Mouse (Mus musculus) heart, postnatal 0 days (tissue): Measurements from ENCODE around the gene Spns1. TPM values are rescaled to one million over a fixed set of nuclear protein-coding genes. Genes with fewer than 3 reads are reported as not detected.

ENCODE experiments used
- ATAC-seq: fragments of 200-750 bp; cut with Nextera tagmentation; 2 replicates; pipeline ENCODE4 v1.8.0; 2017; ENCODE audit warnings: low read depth, moderate number of reproducible peaks, moderate library complexity; ENCODE audit not compliant: insufficient read depth
- DNase-seq: peaks from one replicate; pipeline ENCODE4 v3.0.0-alpha.2; 2016; ENCODE audit warnings: low spot score
- H3K27ac ChIP-seq: fragments of 300-500 bp; sonication (generic); 2 replicates; pipeline ENCODE4 v1.5.1; 2014; ENCODE audit warnings: low read depth, mild to moderate bottlenecking
- H3K27me3 ChIP-seq: fragments of 300-500 bp; sonication (generic); 2 replicates; pipeline ENCODE4 v1.6.1; 2014; ENCODE audit warnings: low read length, mixed read lengths; ENCODE audit not compliant: control insufficient read depth, insufficient read depth
- H3K36me3 ChIP-seq: fragments of 300-500 bp; sonication (generic); replicated peaks from 2 replicates; pipeline ENCODE4 v1.6.1; 2014; ENCODE audit warnings: low read length, mixed read lengths; ENCODE audit not compliant: control insufficient read depth, insufficient read depth
- H3K4me1 ChIP-seq: fragments of 300-500 bp; sonication (generic); 2 replicates; pipeline ENCODE4 v1.6.1; 2014; ENCODE audit warnings: antibody characterized with exemption; ENCODE audit not compliant: control insufficient read depth, insufficient read depth
- H3K4me2 ChIP-seq: fragments of 300-500 bp; sonication (generic); 2 replicates; pipeline ENCODE4 v1.6.1; 2014; ENCODE audit warnings: low read depth, mild to moderate bottlenecking, low read length, moderate library complexity
- H3K4me3 ChIP-seq: fragments of 300-500 bp; sonication (generic); 2 replicates; pipeline ENCODE4 v1.5.1; 2014; ENCODE audit warnings: low read depth, low read length
- H3K9ac ChIP-seq: fragments of 300-500 bp; sonication (generic); replicated peaks from 2 replicates; pipeline ENCODE4 v1.6.1; 2014; ENCODE audit warnings: low read depth, low read length, mixed read lengths
- H3K9me3 ChIP-seq: fragments of 300-500 bp; sonication (generic); replicated peaks from 2 replicates; pipeline ENCODE4 v1.6.1; 2016; ENCODE audit warnings: low read length; ENCODE audit not compliant: control insufficient read depth
- CTCF ChIP-seq: IDR thresholded peaks from 2 replicates; pipeline ENCODE4 v1.5.1; 2016; ENCODE audit warnings: antibody characterized with exemption, control low read depth, low read depth
- EP300 ChIP-seq: IDR thresholded peaks from 2 replicates; pipeline ENCODE4 v1.6.1; 2016; ENCODE audit warnings: antibody characterized with exemption, low read depth
- WGBS: fragments of 180-500 bp; shearing (Covaris S2); extraction: QIAGEN DNeasy Blood & Tissue Kit; methylation state at CpG from one replicate; pipeline ENCODE4 v1.1.7; 2014; 5-methylcytosine and 5-hydroxymethylcytosine counted together
- polyA plus RNA-seq: library from polyadenylated mRNA; unstranded; fragments of >200 nt; fragmentation: Nextera tagmentation; extraction: Ambion mirVana; gene quantifications from 2 replicates; pipeline ENCODE4 v1.2.1, GENCODE M21; 2015
- total RNA-seq: library from RNA; depleted of rRNA; stranded (reverse); fragments of >200 nt; gene quantifications from 2 replicates; pipeline ENCODE4 v1.2.3, GENCODE M21; 2014; ENCODE audit warnings: low replicate concordance

The Spns1 gene
- total and polyA plus RNA-seq, 2 experiments from 2014 or later: 36.0 to 87.1 TPM

- H3K9me3 ChIP-seq: no peaks in the 10 kb centered on the region
- H3K9ac ChIP-seq: no peak overlapping the region
- 94% methylated on average over 1 of the region's 1 CpGs for WGBS
- DNase-seq: no peak
- H3K27ac ChIP-seq: no peak overlapping the region
- no peak for ATAC-seq
- H3K27me3 ChIP-seq: no peaks in the 10 kb centered on the region
- no peak for TF ChIP-seq EP300
- peaks cover 59% of the 10 kb centered on the region for H3K36me3 ChIP-seq
- no peak overlapping the region for H3K4me2 ChIP-seq
- no peaks in the 10 kb centered on the region for H3K4me1 ChIP-seq
- no peak overlapping the region for H3K4me3 ChIP-seq
Measured at GRCm38 (mm10) chr7:126388185-126388584, 10.9 kb upstream of the Spns1 start.

GRCm38 (mm10) chr7:126383565-126383964 is 6.3 kb upstream of the Spns1 start:
- no peaks in the 10 kb centered on the region for H3K27me3 ChIP-seq
- DNase-seq: no peak
- no peak overlapping the region for H3K4me2 ChIP-seq
- 73% methylated on average over 5 of the region's 5 CpGs for WGBS
- H3K36me3 ChIP-seq: peaks cover 35% of the 10 kb centered on the region
- H3K27ac ChIP-seq: no peak overlapping the region
- no peak overlapping the region for H3K4me3 ChIP-seq
- H3K9ac ChIP-seq: no peak overlapping the region
- no peaks in the 10 kb centered on the region for H3K4me1 ChIP-seq
- TF ChIP-seq CTCF: no peak
- TF ChIP-seq EP300: no peak
- H3K9me3 ChIP-seq: no peaks in the 10 kb centered on the region
- no peak for ATAC-seq

- peak overlapping the region; percentile 96 for H3K4me3 ChIP-seq
- no peaks in the 10 kb centered on the region for H3K27me3 ChIP-seq
- H3K4me2 ChIP-seq: peak overlapping the region; percentile 96
- 2% methylated on average over 27 of the region's 27 CpGs for WGBS
- DNase-seq (no peak), ATAC-seq (peak; percentile 31)
- H3K36me3 ChIP-seq: peaks cover 25% of the 10 kb centered on the region
- H3K9me3 ChIP-seq: no peaks in the 10 kb centered on the region
- H3K4me1 ChIP-seq: 0 out of 2 replicates have a peak, but pooled peaks cover 9% of the 10 kb centered on the region
- H3K27ac ChIP-seq: peak overlapping the region; percentile 59; the same call in 1 of the 2 replicates
- TF ChIP-seq CTCF: no peak
- no peak for TF ChIP-seq EP300
- peak overlapping the region; percentile 87 for H3K9ac ChIP-seq
Measured at GRCm38 (mm10) chr7:126376903-126377277, 360 bp downstream of the Spns1 start.

- Histone ChIP-seq H3K4me3 (no peak overlapping the region), H3K4me1 (0 out of 2 replicates have a peak, but pooled peaks cover 9% of the 10 kb centered on the region), H3K9me3 (no peaks in the 10 kb centered on the region), H3K36me3 (peaks cover 38% of the 10 kb centered on the region), H3K9ac (no peak overlapping the region), H3K27ac (no peak overlapping the region), H3K4me2 (no peak overlapping the region), H3K27me3 (no peaks in the 10 kb centered on the region)
- ATAC-seq: no peak
- WGBS: 75% methylated on average over 5 of the region's 5 CpGs
- TF ChIP-seq EP300 (no peak), CTCF (no peak)
- DNase-seq: no peak
Measured at GRCm38 (mm10) chr7:126375012-126375411, 2.2 kb downstream of the Spns1 start.

- H3K9me3 ChIP-seq: no peaks in the 10 kb centered on the region
- 61% methylated on average over 6 of the region's 6 CpGs for WGBS
- H3K4me1 ChIP-seq: 0 out of 2 replicates have a peak, but pooled peaks cover 9% of the 10 kb centered on the region
- H3K4me3 ChIP-seq: no peak overlapping the region
- H3K9ac ChIP-seq: no peak overlapping the region
- no peak overlapping the region for H3K4me2 ChIP-seq
- DNase-seq (no peak), ATAC-seq (no peak)
- no peaks in the 10 kb centered on the region for H3K27me3 ChIP-seq
- H3K27ac ChIP-seq: no peak overlapping the region
- no peak for TF ChIP-seq EP300
- TF ChIP-seq CTCF: no peak
- peaks cover 40% of the 10 kb centered on the region for H3K36me3 ChIP-seq
Measured at GRCm38 (mm10) chr7:126374526-126374925, 2.7 kb downstream of the Spns1 start.

- no peak for ATAC-seq
- H3K4me3 ChIP-seq: no peak overlapping the region
- 85% methylated on average over 9 of the region's 9 CpGs for WGBS
- peaks cover 40% of the 10 kb centered on the region for H3K36me3 ChIP-seq
- 0 out of 2 replicates have a peak, but pooled peaks cover 9% of the 10 kb centered on the region for H3K4me1 ChIP-seq
- no peak for TF ChIP-seq EP300
- no peak for TF ChIP-seq CTCF
- H3K27ac ChIP-seq: no peak overlapping the region
- no peak for DNase-seq
- no peak overlapping the region for H3K4me2 ChIP-seq
- no peaks in the 10 kb centered on the region for H3K9me3 ChIP-seq
- no peak overlapping the region for H3K9ac ChIP-seq
- no peaks in the 10 kb centered on the region for H3K27me3 ChIP-seq
Measured at GRCm38 (mm10) chr7:126373007-126373406, 4.2 kb downstream of the Spns1 start.
